Mouse (Mus musculus): Measurements from ENCODE around the gene Noa1.

GRCm38 (mm10) chr5:77330154-77330553 is 20.3 kb upstream of the Noa1 start:
- no peak for TF ChIP-seq GATA1 (IDR thresholded peaks at IDR 0.05; ENCODE audit: borderline replicate concordance, low read length)
- no peak for TF ChIP-seq CTCF (IDR thresholded peaks at IDR 0.05; ENCODE audit: low read depth, low read length)

All from G1E (cell line).